Mouse (Mus musculus): ENCODE measurements around the gene 1700092M07Rik.

DNA sequence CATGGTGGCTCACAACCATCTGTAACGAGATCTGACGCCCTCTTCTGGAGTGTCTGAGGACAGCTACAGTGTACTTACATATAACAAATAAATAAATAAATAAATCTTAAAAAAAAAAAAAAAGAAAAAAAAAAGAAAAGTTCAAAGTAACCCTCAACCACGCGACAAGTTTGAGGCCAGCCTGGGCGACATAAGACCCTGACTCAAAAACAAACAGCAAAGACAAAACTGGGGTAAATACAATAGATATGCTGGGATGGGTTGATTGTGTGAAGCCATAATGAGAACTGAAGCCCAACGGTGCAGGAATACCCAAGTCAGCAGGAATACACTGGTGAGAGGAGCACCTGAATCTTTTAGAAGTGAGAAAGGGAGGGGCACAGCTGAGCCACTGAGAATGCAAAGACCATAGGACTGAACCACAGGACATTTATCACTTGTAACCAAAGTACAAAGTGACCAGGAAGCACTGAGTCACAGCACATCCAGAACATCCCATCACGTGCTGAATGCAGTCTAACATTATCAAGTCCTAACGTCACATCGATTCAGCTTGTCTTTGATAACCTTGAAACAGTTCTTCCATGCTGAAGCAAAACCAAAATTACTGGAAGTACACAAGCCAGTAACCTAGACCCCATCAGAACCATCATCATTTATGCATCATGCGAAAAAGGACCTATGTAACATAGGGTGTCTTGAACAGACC, 23.6 kb upstream of the 1700092M07Rik start:
- no peak for TF ChIP-seq CTCF (IDR thresholded peaks at IDR 0.05; ENCODE audit: low read depth, low read length)
- TF ChIP-seq GATA1 (IDR thresholded peaks at IDR 0.05; ENCODE audit: borderline replicate concordance, low read length): no peak
- no peak for TF ChIP-seq POLR2AphosphoS5 (IDR thresholded peaks at IDR 0.05; ENCODE audit: insufficient replicate concordance, low read depth, low read length)

All from G1E (cell line).